Mouse (Mus musculus): ENCODE measurements around the gene Olfr1378.
A peak's percentile ranks its signal among the peaks of the same experiment; 100 is the strongest.

Gene Olfr1378

GRCm38 (mm10) chr11:50966230-50966629, at the start of gene Olfr1378:
Olfr1378 (plus strand) TSS chr11:50966530.
- no peak for DNase-seq (ENCODE audit: low read depth, low spot score)

- no peak for DNase-seq (ENCODE audit: low read depth, low spot score)
Measured at GRCm38 (mm10) chr11:50930469-50931014, 35.8 kb upstream of the Olfr1378 start.

GRCm38 (mm10) chr11:50931021-50931420, 35.3 kb upstream of the Olfr1378 start:
- no peak for DNase-seq (ENCODE audit: low read depth, low spot score)

DNA sequence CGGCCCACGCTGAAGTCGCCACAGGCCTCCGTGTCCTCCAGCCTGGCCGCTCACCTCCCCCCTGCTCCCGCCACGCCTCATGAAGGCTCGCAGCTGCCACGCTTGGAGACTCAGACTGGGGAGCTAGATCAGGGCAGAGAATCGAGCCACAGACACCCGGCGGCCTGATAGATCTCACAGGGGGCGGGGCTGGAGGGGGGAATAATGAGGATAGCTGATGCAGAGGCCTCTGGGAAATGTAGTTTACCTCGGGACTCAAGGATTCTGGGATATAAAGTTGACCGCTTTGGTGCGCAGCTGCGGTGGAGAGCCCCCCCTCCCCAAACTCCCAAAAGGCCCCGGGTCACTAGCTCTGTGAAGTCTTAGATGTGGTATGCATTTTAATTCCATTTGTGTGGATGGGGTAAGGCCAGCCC, 34.9 kb upstream of the Olfr1378 start, which contains the start of gene Zfp354b:
Zfp354b (minus strand) TSS at position 183 of the 416 bp plus-strand sequence.
- peak; percentile 68 for DNase-seq (ENCODE audit: low read depth, low spot score)

- DNase-seq (ENCODE audit: low read depth, low spot score) = no peak
Measured at GRCm38 (mm10) chr11:50932040-50932439, 34.3 kb upstream of the Olfr1378 start.

DNA sequence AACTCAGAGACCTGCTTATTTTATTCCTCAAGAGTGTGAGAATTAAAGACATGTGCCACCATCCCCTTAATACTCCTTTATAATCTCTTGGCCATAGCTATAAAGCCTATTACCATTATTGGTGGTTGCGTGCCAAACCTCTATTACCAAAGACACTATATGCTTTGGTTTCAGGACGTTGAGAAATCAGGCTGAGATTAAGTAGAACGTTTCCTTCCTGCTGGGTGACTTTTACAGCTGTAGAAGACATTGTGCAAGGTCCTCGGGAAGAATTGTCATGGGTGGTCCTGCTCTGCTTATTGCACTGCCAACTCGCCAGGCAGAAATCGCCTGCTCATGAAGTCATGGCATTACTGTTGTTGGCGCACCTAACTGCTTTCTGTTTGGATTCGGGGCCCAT, 27.9 kb upstream of the Olfr1378 start:
- no peak for DNase-seq (ENCODE audit: low read depth, low spot score)

GRCm38 (mm10) chr11:50939621-50940366, 26.5 kb upstream of the Olfr1378 start:
- no peak for DNase-seq (ENCODE audit: low read depth, low spot score)

- no peak for DNase-seq (ENCODE audit: low read depth, low spot score)
Measured at GRCm38 (mm10) chr11:50942386-50942785, 23.9 kb upstream of the Olfr1378 start.

GRCm38 (mm10) chr11:50943506-50943905, 22.8 kb upstream of the Olfr1378 start, which contains the start of gene 4933414I15Rik:
4933414I15Rik (minus strand) TSS chr11:50943765.
- DNase-seq (ENCODE audit: low read depth, low spot score) = no peak

DNA sequence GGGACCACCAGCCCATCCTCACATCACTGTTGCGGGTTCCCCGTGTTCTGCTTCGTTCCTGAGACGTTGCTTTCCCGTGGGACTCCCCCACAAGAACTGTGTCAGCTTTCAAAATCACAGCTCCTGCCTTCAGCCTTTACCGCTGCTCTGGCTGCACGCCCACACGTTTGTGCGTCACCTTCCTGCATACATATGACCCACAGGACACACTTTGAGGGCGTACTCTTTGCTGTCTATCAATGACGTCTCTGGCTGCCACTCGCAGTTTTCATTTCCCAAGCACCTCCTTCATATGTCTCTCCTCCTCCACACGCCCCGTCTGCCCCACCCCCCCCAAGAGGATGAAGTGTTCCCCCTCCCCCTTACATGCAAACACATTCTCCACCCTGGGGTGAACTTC, 14.0 kb upstream of the Olfr1378 start:
- DNase-seq (ENCODE audit: low read depth, low spot score) = no peak

- DNase-seq (ENCODE audit: low read depth, low spot score) = no peak
Measured at GRCm38 (mm10) chr11:50953665-50954064, 12.7 kb upstream of the Olfr1378 start, which contains the start of gene Prop1. Prop1 (minus strand) TSS chr11:50953765.

DNA sequence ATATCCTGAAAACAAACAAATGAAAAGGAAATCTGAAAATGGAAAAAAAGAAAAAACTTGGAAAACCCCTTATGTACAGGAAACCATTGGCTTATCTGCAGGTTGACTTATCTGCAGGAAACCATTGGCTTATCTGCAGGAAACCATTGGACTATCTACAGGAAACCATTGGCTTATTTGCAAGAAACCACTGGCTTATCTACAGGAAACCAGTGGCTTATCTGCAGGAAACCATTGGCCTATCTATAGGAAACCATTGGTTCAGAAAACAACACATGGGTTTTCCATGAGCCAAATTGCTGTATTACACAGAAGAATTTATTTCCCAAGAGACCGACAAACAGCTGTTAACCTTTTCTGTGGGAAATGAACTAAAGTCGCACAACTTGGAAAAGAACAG, 1.4 kb upstream of the Olfr1378 start:
- no peak for DNase-seq (ENCODE audit: low read depth, low spot score)

GRCm38 (mm10) chr11:50977216-50977615, 10.9 kb downstream of the Olfr1378 start:
- no peak for DNase-seq (ENCODE audit: low read depth, low spot score)

DNA sequence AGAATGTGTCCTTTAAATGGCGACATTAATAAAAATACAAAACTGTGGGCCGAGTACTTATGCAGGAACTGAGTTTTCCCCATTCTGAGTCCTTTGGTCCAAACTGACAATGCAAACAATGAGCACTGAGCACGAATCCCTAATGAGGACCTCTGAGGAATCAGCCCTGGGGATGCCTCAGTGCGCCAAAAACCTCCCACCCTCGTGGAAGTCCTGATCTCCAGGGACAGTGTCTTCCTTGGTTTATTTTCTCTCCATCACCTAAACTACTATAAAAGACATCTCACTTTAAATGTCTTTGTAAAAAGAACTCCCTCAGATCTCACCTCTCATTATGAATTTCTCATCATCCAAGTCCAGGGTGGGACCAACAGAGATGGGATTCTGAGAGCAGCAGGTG, 15.3 kb downstream of the Olfr1378 start, which contains the start of gene Olfr1377:
Olfr1377 (plus strand) TSS at position 301 of the 400 bp plus-strand sequence.
- DNase-seq (ENCODE audit: low read depth, low spot score) = no peak

GRCm38 (mm10) chr11:51003296-51003695, 37.0 kb downstream of the Olfr1378 start, which contains the start of gene Olfr51:
Olfr51 (plus strand) TSS chr11:51003596.
- no peak for DNase-seq (ENCODE audit: low read depth, low spot score)

GRCm38 (mm10) chr11:51011821-51012220, 45.5 kb downstream of the Olfr1378 start:
- DNase-seq (ENCODE audit: low read depth, low spot score) = no peak

GRCm38 (mm10) chr11:51013936-51014335, 47.6 kb downstream of the Olfr1378 start, which contains the start of gene Olfr54:
Olfr54 (plus strand) TSS chr11:51014236.
- no peak for DNase-seq (ENCODE audit: low read depth, low spot score)

GRCm38 (mm10) chr11:51016341-51016740, 50.0 kb downstream of the Olfr1378 start:
- no peak for DNase-seq (ENCODE audit: low read depth, low spot score)

All from embryo, embryonic 11.5 days (tissue).